Mouse (Mus musculus) megakaryocyte, embryonic 14.5 days (primary cell): ENCODE measurements around the gene 2610042L04Rik. TPM values are rescaled to one million over a fixed set of nuclear protein-coding genes. Genes with fewer than 3 reads are reported as not detected.

Source experiments
- polyA plus RNA-seq: library from polyadenylated mRNA; stranded (reverse); fragments of >175 nt; gene quantifications from 2 replicates; pipeline ENCODE4 v1.2.3, GENCODE M21; 2012; ENCODE audit warnings: low replicate concordance; ENCODE audit not compliant: insufficient read depth

2610042L04Rik gene
- polyA plus RNA-seq, 1 experiment, result not detected

Other genes starting within 250 kb of the 2610042L04Rik start
- gene Gm8108, start 224.2 kb upstream of the 2610042L04Rik start, polyA plus RNA-seq, result not detected in 2 replicates
- not detected in 2 replicates for gene Gm3127, start 169.7 kb upstream of the 2610042L04Rik start, polyA plus RNA-seq
- gene Gm2974, start 152.2 kb upstream of the 2610042L04Rik start, polyA plus RNA-seq, result not detected in 2 replicates
- gene Gm3138, start 85.1 kb upstream of the 2610042L04Rik start, polyA plus RNA-seq, result not detected in 2 replicates
- not detected in 2 replicates for gene Gm3149, start 17.5 kb upstream of the 2610042L04Rik start, polyA plus RNA-seq
- gene Gm3159, start 62.8 kb downstream of the 2610042L04Rik start, polyA plus RNA-seq, result not detected in 2 replicates
- gene Gm3164, start 80.7 kb downstream of the 2610042L04Rik start, polyA plus RNA-seq, result not detected in 2 replicates
- not detected in 2 replicates for gene Gm3173, start 96.2 kb downstream of the 2610042L04Rik start, polyA plus RNA-seq
- gene Gm3182, start 147.0 kb downstream of the 2610042L04Rik start, polyA plus RNA-seq, result not detected in 2 replicates
- gene Gm3047, start 220.6 kb downstream of the 2610042L04Rik start, polyA plus RNA-seq, result not detected in 2 replicates